Mouse (Mus musculus) spleen, adult 18-20 months (tissue): Measurements from ENCODE around the gene Dock10.

Source experiments
- DNase-seq, 2 experiments: peaks; one replicate each; pipeline ENCODE4 v3.0.0; 2022; ENCODE audit warnings: mixed read lengths in 2 of 2

The Dock10 gene

DNA sequence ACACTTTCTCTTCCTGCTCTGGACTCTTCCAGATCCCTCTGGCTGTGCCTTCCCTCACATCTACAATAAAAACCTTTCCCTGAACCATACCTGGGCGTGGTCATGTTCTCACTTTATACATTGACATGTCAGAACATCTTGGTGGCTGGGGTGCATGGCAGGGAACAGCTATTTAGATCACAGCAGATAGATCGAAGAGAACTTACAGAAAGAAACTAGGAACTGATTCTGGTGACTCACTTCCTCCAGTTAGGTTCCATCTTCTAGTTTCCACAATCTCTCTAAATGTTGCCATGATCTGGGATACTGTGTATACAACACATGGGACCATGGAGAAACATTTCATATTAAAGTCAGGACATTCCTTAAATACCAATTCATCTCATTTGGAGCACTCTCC, 304.4 kb downstream of the Dock10 start:
- no peak for DNase-seq

DNA sequence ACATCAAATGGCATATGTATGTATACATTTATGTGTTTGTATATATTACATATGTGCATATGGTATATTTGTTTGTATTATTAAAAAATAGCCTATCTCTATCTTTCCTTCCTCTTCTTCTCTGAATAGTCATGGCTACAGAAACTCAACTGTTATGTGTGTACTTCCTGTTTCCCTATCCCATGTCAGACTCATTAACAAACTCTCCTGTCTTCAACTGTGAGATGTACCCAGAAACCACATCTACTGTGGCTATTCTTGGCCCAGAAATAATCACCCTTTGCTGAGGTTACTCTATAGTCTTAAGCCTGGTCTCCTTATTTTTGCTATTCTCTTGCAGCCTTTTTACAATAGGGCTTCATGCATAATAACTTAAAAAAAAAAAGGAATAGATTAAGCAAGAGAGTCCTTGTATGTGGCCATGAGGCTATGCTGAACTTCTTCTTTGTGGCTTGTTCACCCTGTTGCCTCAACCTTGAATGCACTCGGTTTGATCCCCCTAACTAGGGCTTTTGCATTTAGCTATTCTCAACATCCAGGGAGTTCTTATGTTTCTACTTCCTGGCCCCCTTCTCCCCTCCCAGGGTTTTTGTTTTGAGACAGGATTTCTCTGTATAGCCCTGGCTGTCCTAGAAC, 306.3 kb downstream of the Dock10 start:
- DNase-seq: no peak
